Mouse (Mus musculus) hindbrain, embryonic 13.5 days (tissue): ENCODE measurements at regions not wholly inside any gene's neighbourhood (a gene's known extent, or its start where the extent isn't known, plus 50 kb on each side); places are given as distances from the start of the nearest gene placed in this dataset.

Experiments used
- ATAC-seq: fragments of 200-750 bp; cut with Nextera tagmentation; 2 replicates; pipeline ENCODE4 v1.8.0; 2017; ENCODE audit warnings: moderate TSS enrichment; ENCODE audit not compliant: low FRiP score
- H3K27ac ChIP-seq: fragments of 300-500 bp; sonication (generic); 2 replicates; pipeline ENCODE4 v1.5.1; 2015; ENCODE audit warnings: inconsistent platforms, mild to moderate bottlenecking, moderate library complexity
- H3K27me3 ChIP-seq: fragments of 300-500 bp; sonication (generic); 2 replicates; pipeline ENCODE4 v1.6.1; 2015; ENCODE audit warnings: mild to moderate bottlenecking, inconsistent platforms
- H3K36me3 ChIP-seq: fragments of 300-500 bp; sonication (generic); 2 replicates; pipeline ENCODE4 v1.6.1; 2015; ENCODE audit warnings: mild to moderate bottlenecking, inconsistent platforms
- H3K4me1 ChIP-seq: fragments of 300-500 bp; sonication (generic); replicated peaks from 2 replicates; pipeline ENCODE4 v1.6.1; 2015; ENCODE audit warnings: inconsistent platforms
- H3K4me2 ChIP-seq: fragments of 300-500 bp; sonication (generic); 2 replicates; pipeline ENCODE4 v1.6.1; 2015; ENCODE audit warnings: inconsistent platforms, mild to moderate bottlenecking, moderate library complexity
- H3K4me3 ChIP-seq: fragments of 300-500 bp; sonication (generic); 2 replicates; pipeline ENCODE4 v1.5.1; 2015; ENCODE audit warnings: mild to moderate bottlenecking, inconsistent platforms
- H3K9ac ChIP-seq: fragments of 300-500 bp; sonication (generic); 2 replicates; pipeline ENCODE4 v1.6.1; 2015; ENCODE audit warnings: mild to moderate bottlenecking, inconsistent platforms
- H3K9me3 ChIP-seq: fragments of 300-500 bp; sonication (generic); 2 replicates; pipeline ENCODE4 v1.6.1; 2016; ENCODE audit warnings: inconsistent platforms
- WGBS: fragments of 180-500 bp; shearing (Covaris S2); methylation state at CpG from one replicate; pipeline ENCODE4 v1.1.7; 2015; 5-methylcytosine and 5-hydroxymethylcytosine counted together

GRCm38 (mm10) chr13:75514315-75515020 lies 192.1 kb upstream of the Ell2 start:
- no peak overlapping the region for H3K4me2 ChIP-seq
- H3K27me3 ChIP-seq: no peaks in the 10 kb centered on the region
- WGBS: 40% methylated on average over 1 of the region's 1 CpGs
- H3K9me3 ChIP-seq: no peaks in the 10 kb centered on the region
- no peak overlapping the region for H3K4me3 ChIP-seq
- H3K4me1 ChIP-seq: no peaks in the 10 kb centered on the region
- no peaks in the 10 kb centered on the region for H3K36me3 ChIP-seq
- H3K27ac ChIP-seq: no peak overlapping the region
- H3K9ac ChIP-seq: no peak overlapping the region
- ATAC-seq: no peak

DNA sequence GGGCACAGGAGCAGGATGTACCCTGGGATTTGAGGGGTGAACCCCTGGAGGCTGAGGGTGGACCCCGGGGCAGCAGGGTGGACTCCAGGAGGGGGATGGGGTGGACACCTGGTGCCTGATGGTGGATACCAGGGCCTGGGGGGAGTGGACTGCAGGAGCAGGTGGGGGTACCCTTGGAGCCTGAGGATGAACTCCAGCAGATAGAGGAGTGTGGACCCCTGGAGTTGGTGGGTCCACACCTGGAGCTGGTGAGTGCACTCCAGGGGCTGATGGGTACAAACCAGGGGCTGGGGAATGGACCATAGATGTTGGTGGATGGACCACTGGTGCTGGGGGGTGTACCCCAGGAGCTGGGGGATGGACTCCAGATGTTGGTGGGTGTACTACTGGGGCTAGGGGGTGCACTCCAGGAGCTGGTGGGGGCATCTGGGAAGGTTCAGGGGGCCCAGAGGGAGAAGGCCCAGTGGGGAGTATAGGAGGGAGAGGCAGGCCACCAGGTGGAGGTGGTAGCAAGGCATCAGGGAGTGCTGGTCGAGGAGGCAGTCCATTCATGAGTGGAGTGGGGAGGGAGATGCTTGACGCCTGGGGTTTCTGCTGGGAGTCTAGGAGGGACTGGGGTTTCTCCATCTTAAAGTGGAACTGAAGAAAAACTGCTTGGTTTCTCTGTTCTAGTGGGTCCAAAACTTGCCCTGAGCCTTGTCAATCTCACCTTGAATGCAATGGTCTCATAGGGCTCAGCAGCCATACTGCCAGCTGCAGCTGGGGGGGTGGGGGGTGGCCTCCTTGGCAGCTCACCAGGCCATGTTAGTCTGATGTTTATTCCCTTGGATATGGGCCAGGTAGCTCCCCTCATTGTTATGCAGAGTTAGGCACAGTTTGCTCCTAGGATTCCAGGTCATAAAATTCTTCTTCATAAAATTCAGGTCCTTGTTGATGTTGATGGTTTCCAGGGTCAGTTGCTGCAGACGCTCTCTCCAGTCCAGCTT lies 183.0 kb upstream of the Ell2 start:
- Histone ChIP-seq H3K4me2 (no peak overlapping the region), H3K9me3 (no peaks in the 10 kb centered on the region), H3K27me3 (no peaks in the 10 kb centered on the region), H3K36me3 (no peaks in the 10 kb centered on the region), H3K27ac (no peak overlapping the region), H3K9ac (no peak overlapping the region), H3K4me3 (no peak overlapping the region), H3K4me1 (peaks cover 6% of the 10 kb centered on the region; the same call in 1 of the 2 replicates)
- ATAC-seq: peak; percentile 43; the same call in 1 of the 2 replicates
- 80% methylated on average over 4 of the region's 4 CpGs for WGBS

DNA sequence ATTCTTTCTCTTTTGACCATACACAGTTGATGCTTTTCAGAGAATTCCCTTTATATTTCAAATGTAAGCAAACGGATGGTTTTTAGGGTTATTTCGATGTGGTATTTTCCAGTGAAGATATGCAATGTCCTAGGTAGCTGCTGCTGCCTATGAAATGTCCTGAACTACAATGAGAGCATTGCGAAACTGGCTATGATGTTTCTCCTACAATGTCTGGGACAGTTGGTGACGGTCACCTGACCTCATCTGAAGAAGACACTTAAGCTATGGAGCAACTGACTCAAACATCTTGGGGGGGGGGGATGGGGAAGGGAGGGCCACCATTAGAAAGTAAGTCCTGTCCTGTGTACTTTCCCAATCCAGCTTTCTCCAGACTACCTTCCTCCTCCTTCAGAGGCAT lies 182.1 kb upstream of the Ell2 start:
- WGBS: 93% methylated on average over 4 of the region's 4 CpGs
- Histone ChIP-seq H3K4me2 (no peak overlapping the region), H3K27me3 (no peaks in the 10 kb centered on the region), H3K9ac (no peak overlapping the region), H3K9me3 (no peaks in the 10 kb centered on the region), H3K4me1 (peaks cover 6% of the 10 kb centered on the region; the same call in 1 of the 2 replicates), H3K36me3 (no peaks in the 10 kb centered on the region), H3K4me3 (no peak overlapping the region), H3K27ac (no peak overlapping the region)
- ATAC-seq: no peak

DNA sequence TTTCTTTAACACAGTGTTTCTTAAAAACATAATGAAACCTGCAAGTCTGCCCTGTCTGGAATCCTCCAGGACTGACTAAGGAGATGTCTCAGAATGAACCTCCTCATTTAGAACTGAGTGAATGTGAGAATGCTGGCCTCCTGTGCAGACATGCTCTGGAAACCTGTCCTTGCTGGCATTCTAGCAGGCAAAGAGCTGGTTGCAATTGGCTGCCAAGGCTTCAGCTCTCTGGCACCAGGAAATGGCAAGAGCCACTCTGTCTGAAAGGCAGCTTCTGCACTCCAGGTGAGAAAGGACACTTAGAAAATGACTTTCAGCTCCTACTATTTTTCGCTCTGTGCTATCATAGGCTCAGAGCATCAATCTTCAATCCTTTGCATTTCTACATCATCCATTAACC lies 175.0 kb upstream of the Ell2 start:
- no peak overlapping the region for H3K9ac ChIP-seq
- H3K27ac ChIP-seq: no peak overlapping the region
- H3K4me1 ChIP-seq: no peaks in the 10 kb centered on the region
- no peak for ATAC-seq
- no peaks in the 10 kb centered on the region for H3K36me3 ChIP-seq
- H3K4me2 ChIP-seq: no peak overlapping the region
- no peaks in the 10 kb centered on the region for H3K27me3 ChIP-seq
- 91% methylated on average over 1 of the region's 1 CpGs for WGBS
- no peak overlapping the region for H3K4me3 ChIP-seq
- H3K9me3 ChIP-seq: no peaks in the 10 kb centered on the region

DNA sequence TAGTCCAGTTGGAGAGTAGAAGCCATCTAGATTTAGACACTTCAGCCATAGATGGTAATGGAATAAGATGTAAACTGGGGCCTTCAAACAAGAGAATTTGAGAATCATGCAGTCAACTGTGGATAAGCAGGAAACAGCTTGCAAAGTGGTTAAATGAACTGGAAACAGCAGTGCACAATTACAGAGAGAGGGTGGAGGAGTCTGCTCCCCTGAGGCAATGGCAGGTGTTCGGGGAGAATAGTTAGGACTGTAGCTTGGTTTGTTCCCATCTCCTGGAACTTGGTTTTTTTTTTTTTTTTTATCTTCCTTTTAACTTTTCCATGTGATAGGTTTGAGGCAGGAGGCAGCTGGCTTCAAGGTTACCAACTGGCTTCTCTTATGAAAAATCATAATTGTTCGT lies 165.1 kb upstream of the Ell2 start:
- Histone ChIP-seq H3K9me3 (no peaks in the 10 kb centered on the region), H3K27ac (no peak overlapping the region), H3K4me3 (no peak overlapping the region), H3K36me3 (no peaks in the 10 kb centered on the region), H3K27me3 (no peaks in the 10 kb centered on the region), H3K4me2 (no peak overlapping the region), H3K9ac (no peak overlapping the region), H3K4me1 (no peaks in the 10 kb centered on the region)
- 60% methylated on average over 2 of the region's 2 CpGs for WGBS
- ATAC-seq: no peak

DNA sequence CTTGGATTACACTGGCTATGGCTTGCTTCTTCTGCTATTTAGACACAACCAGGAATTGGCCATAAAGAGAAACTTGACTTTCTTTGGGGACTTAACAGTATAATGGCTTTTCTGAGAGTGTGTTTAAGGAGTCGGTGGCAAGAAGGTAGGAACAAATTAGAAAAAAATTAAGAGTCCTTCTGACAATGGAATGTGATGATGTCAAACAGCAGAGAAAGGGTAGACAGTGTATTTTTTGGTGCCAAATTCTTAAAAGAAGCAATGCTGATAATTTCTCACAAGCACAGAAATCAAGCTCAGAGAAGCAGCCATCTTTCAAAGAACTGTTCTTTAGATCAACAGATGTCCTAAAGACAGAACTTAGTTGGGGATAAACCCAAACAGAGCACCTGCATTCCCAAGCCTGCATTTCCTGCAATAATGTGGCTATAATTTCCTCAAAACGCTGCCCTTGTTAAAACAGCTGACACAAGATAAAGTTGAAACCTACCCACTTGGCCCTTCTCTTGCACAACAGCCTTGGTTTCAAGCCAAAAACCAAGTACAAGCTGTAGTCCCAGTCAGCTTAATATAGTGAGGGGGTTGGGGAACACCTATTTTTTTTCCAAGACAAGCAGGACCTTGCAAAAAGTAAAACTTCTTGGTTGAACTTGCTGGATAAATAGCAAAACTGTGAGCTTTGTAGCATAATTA lies 164.2 kb upstream of the Ell2 start:
- H3K36me3 ChIP-seq: no peaks in the 10 kb centered on the region
- no peak overlapping the region for H3K4me2 ChIP-seq
- no peaks in the 10 kb centered on the region for H3K9me3 ChIP-seq
- ATAC-seq: no peak
- H3K4me1 ChIP-seq: no peaks in the 10 kb centered on the region
- H3K27me3 ChIP-seq: no peaks in the 10 kb centered on the region
- H3K9ac ChIP-seq: no peak overlapping the region
- H3K27ac ChIP-seq: no peak overlapping the region
- 84% methylated on average over 2 of the region's 2 CpGs for WGBS
- no peak overlapping the region for H3K4me3 ChIP-seq

- Histone ChIP-seq H3K27ac (no peak overlapping the region), H3K4me1 (no peaks in the 10 kb centered on the region), H3K9ac (no peak overlapping the region), H3K4me3 (no peak overlapping the region), H3K36me3 (no peaks in the 10 kb centered on the region), H3K9me3 (no peaks in the 10 kb centered on the region), H3K4me2 (no peak overlapping the region), H3K27me3 (no peaks in the 10 kb centered on the region)
- no peak for ATAC-seq
These were observed 163.6 kb upstream of the Ell2 start for GRCm38 (mm10) chr13:75542946-75543327.

DNA sequence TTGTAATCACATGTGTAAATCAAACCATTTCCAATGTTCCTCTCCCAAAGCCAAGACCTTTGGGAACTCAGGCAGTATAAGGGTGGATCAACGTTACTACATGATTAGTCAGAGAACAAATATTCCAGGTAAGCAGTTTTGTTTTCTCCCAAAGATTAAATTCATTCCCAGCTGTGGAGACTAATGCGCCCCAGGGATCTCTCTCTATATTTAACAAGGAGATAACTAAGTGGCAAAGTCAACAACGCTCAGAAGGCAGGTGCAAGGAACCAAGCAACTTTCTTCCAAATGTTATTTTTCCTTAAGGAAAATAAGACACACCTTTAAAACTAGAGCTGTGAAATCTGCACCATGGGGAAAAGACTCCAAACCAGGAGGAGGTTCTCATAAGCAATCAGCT lies 163.0 kb upstream of the Ell2 start:
- 86% methylated on average over 3 of the region's 3 CpGs for WGBS
- no peak overlapping the region for H3K4me2 ChIP-seq
- H3K4me1 ChIP-seq: no peaks in the 10 kb centered on the region
- no peak overlapping the region for H3K27ac ChIP-seq
- H3K9me3 ChIP-seq: no peaks in the 10 kb centered on the region
- no peak overlapping the region for H3K9ac ChIP-seq
- ATAC-seq: no peak
- no peaks in the 10 kb centered on the region for H3K27me3 ChIP-seq
- H3K4me3 ChIP-seq: no peak overlapping the region
- no peaks in the 10 kb centered on the region for H3K36me3 ChIP-seq

- ATAC-seq: no peak
- no peaks in the 10 kb centered on the region for H3K9me3 ChIP-seq
- H3K4me2 ChIP-seq: no peak overlapping the region
- H3K27me3 ChIP-seq: no peaks in the 10 kb centered on the region
- H3K36me3 ChIP-seq: no peaks in the 10 kb centered on the region
- no peak overlapping the region for H3K9ac ChIP-seq
- no peaks in the 10 kb centered on the region for H3K4me1 ChIP-seq
- no peak overlapping the region for H3K4me3 ChIP-seq
- no peak overlapping the region for H3K27ac ChIP-seq
These were observed 161.8 kb upstream of the Ell2 start for GRCm38 (mm10) chr13:75544728-75545127.

DNA sequence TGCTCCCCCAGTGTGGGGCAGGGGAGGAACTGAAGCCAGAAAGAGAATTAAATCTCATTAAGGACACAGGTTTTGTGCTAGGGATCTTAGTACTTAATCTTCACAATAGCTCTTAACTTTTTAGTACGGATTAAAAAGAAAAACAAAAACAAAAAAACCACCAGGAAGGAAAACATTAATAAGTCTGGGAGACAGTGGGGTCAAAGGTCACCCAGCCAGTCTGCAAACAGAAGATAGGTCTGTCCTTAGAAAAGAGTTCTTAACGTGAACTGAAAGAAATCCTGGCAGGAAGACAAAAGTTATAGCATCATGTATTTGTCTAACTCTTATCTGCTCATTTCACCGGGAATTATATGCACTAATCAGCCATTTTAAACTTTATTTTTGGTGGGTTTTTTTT lies 158.8 kb upstream of the Ell2 start:
- Histone ChIP-seq H3K27ac (no peak overlapping the region), H3K4me2 (no peak overlapping the region), H3K4me1 (no peaks in the 10 kb centered on the region), H3K27me3 (no peaks in the 10 kb centered on the region), H3K9me3 (no peaks in the 10 kb centered on the region), H3K4me3 (no peak overlapping the region), H3K9ac (no peak overlapping the region), H3K36me3 (no peaks in the 10 kb centered on the region)
- no peak for ATAC-seq
- 47% methylated on average over 3 of the region's 3 CpGs for WGBS

DNA sequence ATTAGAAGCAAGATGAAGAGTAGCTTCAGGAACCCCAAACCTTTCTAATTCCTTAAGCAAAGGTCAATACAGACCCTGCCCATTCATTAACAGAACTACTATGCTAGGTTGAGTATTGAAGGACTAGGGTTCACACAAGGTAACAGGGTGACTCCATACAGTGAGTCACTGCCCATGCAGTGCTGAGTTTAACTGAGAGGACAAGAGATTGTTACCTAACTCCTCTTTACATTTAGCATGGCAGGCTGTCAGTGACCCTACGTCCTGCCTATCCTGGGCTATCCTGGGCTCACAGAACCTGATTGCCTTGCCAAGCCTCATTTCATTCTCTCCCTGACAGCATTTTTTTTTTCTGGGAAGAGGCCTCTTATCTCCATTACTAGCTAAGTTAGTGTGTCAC lies 127.6 kb upstream of the Ell2 start:
- Histone ChIP-seq H3K36me3 (no peaks in the 10 kb centered on the region), H3K4me2 (no peak overlapping the region), H3K4me3 (no peak overlapping the region), H3K9me3 (no peaks in the 10 kb centered on the region), H3K9ac (no peak overlapping the region), H3K27ac (no peak overlapping the region), H3K27me3 (no peaks in the 10 kb centered on the region), H3K4me1 (no peaks in the 10 kb centered on the region)
- ATAC-seq: no peak
- WGBS: 83% methylated on average over 1 of the region's 1 CpGs

DNA sequence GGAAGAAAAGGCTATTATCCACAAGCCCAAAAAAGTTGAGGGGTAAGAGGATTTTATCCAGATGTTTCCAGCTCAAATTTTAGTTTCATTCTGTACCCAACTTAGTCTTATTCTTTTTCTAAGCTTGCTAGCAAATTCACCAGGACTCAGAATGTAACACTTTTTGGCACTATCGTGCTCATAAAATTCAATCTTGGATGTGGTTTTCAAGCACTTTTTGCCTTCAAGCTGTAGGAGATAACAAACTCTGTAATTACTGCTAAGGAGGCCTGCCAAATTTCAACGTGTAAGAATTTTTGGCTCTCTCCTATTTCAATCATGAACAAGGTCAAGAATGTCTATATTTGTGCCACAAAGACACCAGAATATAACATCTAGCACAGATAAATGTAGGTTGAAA lies 115.7 kb upstream of the Ell2 start:
- no peaks in the 10 kb centered on the region for H3K27me3 ChIP-seq
- ATAC-seq: no peak
- H3K4me3 ChIP-seq: no peak overlapping the region
- H3K36me3 ChIP-seq: no peaks in the 10 kb centered on the region
- H3K4me1 ChIP-seq: no peaks in the 10 kb centered on the region
- H3K27ac ChIP-seq: no peak overlapping the region
- no peak overlapping the region for H3K9ac ChIP-seq
- H3K4me2 ChIP-seq: no peak overlapping the region
- no peaks in the 10 kb centered on the region for H3K9me3 ChIP-seq
- WGBS: 91% methylated on average over 2 of the region's 2 CpGs
